Mouse (Mus musculus) forebrain, embryonic 13.5 days (tissue): ENCODE measurements at regions not wholly inside any gene's neighbourhood (a gene's known extent, or its start where the extent isn't known, plus 50 kb on each side); places are given as distances from the start of the nearest gene placed in this dataset.

Experiments
- ATAC-seq: fragments of 200-750 bp; cut with Nextera tagmentation; 2 replicates; pipeline ENCODE4 v1.8.0; 2017
- H3K27ac ChIP-seq: fragments of 300-500 bp; sonication (generic); 2 replicates; pipeline ENCODE4 v1.5.1; 2015; ENCODE audit warnings: inconsistent platforms, mild to moderate bottlenecking, moderate library complexity
- H3K27me3 ChIP-seq: fragments of 300-500 bp; sonication (generic); 2 replicates; pipeline ENCODE4 v1.6.1; 2015; ENCODE audit warnings: mild to moderate bottlenecking, inconsistent platforms
- H3K36me3 ChIP-seq: fragments of 300-500 bp; sonication (generic); 2 replicates; pipeline ENCODE4 v1.6.1; 2015; ENCODE audit warnings: mild to moderate bottlenecking, inconsistent platforms; ENCODE audit not compliant: poor library complexity, severe bottlenecking
- H3K4me1 ChIP-seq: fragments of 300-500 bp; sonication (generic); 2 replicates; pipeline ENCODE4 v1.6.1; 2015; ENCODE audit warnings: inconsistent platforms
- H3K4me2 ChIP-seq: fragments of 300-500 bp; sonication (generic); 2 replicates; pipeline ENCODE4 v1.6.1; 2015; ENCODE audit warnings: inconsistent platforms, mild to moderate bottlenecking, moderate library complexity
- H3K4me3 ChIP-seq: fragments of 300-500 bp; sonication (generic); 2 replicates; pipeline ENCODE4 v1.5.1; 2015; ENCODE audit warnings: mild to moderate bottlenecking, inconsistent platforms
- H3K9ac ChIP-seq: fragments of 300-500 bp; sonication (generic); 2 replicates; pipeline ENCODE4 v1.6.1; 2015; ENCODE audit warnings: mild to moderate bottlenecking, inconsistent platforms
- H3K9me3 ChIP-seq: fragments of 300-500 bp; sonication (generic); replicated peaks from 2 replicates; pipeline ENCODE4 v1.6.1; 2016; ENCODE audit warnings: inconsistent platforms
- WGBS: fragments of 180-500 bp; shearing (Covaris S2); methylation state at CpG from one replicate; pipeline ENCODE4 v1.1.7; 2015; 5-methylcytosine and 5-hydroxymethylcytosine counted together

DNA sequence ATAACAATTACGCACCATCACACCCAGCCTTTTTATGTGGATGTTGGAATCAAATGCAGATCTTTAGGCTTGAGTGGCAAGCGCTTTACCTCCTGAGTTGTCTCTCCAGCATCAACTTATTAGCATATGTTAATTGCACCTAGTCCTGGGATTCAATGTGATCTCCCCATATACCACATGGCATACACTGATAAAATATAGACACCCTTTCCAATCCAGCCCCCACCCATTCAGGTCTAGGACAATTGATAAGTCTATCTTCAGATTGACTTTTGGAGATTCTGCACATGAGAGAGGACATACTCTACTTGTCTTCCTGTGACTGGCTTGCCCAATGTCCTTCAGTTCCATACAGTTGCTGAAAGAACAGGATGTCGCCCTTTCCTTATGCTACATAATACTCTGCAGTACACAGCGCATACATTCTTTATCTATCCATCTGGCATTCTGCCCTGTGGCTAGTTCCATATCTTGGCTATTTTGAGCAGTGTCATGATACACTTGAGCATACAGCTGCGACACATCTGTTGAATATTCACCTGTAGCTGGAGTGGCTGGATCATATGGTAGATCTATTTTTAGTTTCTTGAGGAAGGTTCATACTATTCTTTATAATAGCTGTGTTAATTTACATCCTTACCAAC is 120.3 kb downstream of the Gsdmc2 start:
- Histone ChIP-seq H3K36me3 (no peaks in the 10 kb centered on the region), H3K9ac (no peak overlapping the region), H3K4me3 (no peak overlapping the region), H3K27me3 (no peaks in the 10 kb centered on the region), H3K27ac (no peak overlapping the region), H3K4me2 (no peak overlapping the region), H3K9me3 (no peaks in the 10 kb centered on the region), H3K4me1 (no peaks in the 10 kb centered on the region)
- no peak for ATAC-seq
- 90% methylated on average over 5 of the region's 5 CpGs for WGBS

DNA sequence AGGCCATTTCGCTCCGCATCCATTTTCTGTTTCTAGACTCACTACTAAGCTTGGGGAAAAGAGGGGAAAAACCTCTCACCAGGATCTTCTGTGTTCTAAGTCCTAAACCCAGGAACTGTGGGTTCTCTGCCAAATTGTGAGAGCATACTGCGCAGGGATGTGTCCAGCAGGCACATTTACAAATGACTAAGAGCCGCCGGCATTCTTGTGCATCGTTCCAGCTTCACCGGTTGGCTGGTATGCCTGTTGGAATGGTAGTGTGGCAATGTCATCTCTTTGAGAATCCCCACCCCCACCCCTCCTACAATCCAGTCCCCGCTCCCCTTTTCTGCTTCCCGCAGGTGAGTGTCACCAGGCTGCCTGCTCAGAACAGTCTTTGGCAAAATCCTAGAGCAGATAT is 122.0 kb downstream of the Gsdmc2 start:
- H3K36me3 ChIP-seq = no peaks in the 10 kb centered on the region
- H3K9ac ChIP-seq = no peak overlapping the region
- 57% methylated on average over 9 of the region's 9 CpGs for WGBS
- no peak overlapping the region for H3K27ac ChIP-seq
- H3K4me3 ChIP-seq = no peak overlapping the region
- H3K4me1 ChIP-seq = no peaks in the 10 kb centered on the region
- no peak for ATAC-seq
- no peak overlapping the region for H3K4me2 ChIP-seq
- no peaks in the 10 kb centered on the region for H3K27me3 ChIP-seq
- H3K9me3 ChIP-seq = no peaks in the 10 kb centered on the region

DNA sequence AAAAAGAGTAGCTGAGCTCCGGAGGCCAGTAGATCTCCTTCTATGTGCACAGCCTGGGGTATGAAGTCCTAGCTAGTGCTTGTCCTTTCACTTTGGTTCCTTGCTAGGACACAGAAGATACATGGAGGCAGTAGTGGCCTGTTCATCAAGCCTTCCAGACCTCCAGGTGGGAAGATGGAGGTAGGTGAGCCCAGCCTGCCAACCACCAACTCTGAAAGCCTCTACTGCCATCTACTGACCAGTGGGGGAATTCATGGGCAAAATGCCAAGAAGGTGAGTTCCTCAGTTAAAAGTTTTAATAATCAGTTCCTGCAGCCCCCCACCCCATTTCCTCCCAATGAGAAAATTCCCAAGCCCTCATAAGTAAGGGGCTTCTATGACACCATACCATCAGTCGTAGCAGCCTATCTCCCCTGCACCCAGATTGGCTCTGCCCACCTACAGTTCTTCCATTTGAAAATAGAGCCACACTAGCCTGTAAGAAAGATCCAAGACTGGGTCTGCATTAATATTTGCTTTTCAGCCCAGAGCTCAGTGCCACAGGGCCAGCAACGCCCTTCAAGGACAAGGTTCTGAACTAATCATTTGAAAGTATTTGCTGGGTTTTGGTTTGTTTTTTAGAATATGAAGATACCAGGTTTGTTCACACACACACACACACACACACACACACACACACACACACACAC is 123.2 kb downstream of the Gsdmc2 start:
- no peak overlapping the region for H3K27ac ChIP-seq
- no peaks in the 10 kb centered on the region for H3K9me3 ChIP-seq
- no peaks in the 10 kb centered on the region for H3K4me1 ChIP-seq
- no peak overlapping the region for H3K9ac ChIP-seq
- H3K27me3 ChIP-seq = no peaks in the 10 kb centered on the region
- H3K4me2 ChIP-seq = no peak overlapping the region
- ATAC-seq = no peak
- no peaks in the 10 kb centered on the region for H3K36me3 ChIP-seq
- 67% methylated on average over 3 of the region's 3 CpGs for WGBS
- no peak overlapping the region for H3K4me3 ChIP-seq

DNA sequence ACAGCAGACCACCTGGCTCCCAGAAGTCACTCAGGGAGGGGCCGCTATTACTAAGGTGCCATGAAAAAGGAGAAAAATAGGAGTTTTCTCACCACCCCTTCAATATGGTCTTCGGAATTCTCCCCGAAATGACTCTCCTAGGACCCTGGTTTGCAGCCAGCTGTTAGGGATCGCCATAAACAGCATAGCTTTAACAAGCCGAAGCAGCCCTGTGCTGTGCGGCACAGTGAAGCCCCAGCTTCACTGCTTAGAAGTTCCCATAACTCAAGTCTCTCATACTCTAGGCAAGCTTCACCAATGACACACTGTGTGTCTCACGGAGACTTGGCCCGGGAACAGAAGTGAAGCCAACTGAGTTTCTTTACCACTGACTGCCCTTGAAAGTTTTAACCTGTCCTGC is 127.2 kb downstream of the Gsdmc2 start:
- no peak overlapping the region for H3K27ac ChIP-seq
- H3K9me3 ChIP-seq = no peaks in the 10 kb centered on the region
- H3K4me1 ChIP-seq = no peaks in the 10 kb centered on the region
- no peak overlapping the region for H3K9ac ChIP-seq
- 95% methylated on average over 8 of the region's 8 CpGs for WGBS
- H3K4me3 ChIP-seq = no peak overlapping the region
- H3K36me3 ChIP-seq = no peaks in the 10 kb centered on the region
- H3K4me2 ChIP-seq = no peak overlapping the region
- no peaks in the 10 kb centered on the region for H3K27me3 ChIP-seq
- ATAC-seq = no peak

DNA sequence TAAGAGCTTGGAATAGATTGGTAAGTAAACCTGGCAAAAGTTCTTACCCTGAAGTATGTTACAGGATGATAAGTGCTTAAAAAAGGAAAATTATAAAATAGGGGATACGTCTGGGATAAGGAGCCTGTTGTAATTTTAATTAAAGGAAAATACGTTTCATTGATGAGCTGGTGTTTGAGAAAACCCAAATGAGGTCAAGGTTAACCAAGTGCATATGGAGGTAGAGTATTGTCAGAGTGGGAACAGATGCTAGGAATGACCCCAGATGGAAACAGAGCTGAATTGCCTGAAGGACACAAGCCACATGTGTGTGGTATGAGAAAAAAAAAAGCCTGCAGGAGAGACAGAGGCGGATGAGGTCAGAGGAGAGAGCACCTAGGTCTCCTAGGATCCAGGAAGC is 131.3 kb downstream of the Gsdmc2 start:
- no peak overlapping the region for H3K27ac ChIP-seq
- H3K36me3 ChIP-seq = no peaks in the 10 kb centered on the region
- no peak overlapping the region for H3K9ac ChIP-seq
- H3K9me3 ChIP-seq = no peaks in the 10 kb centered on the region
- H3K4me1 ChIP-seq = no peaks in the 10 kb centered on the region
- ATAC-seq = no peak
- H3K4me3 ChIP-seq = no peak overlapping the region
- no peak overlapping the region for H3K4me2 ChIP-seq
- 85% methylated on average over 3 of the region's 3 CpGs for whole genome bisulfite sequencing
- no peaks in the 10 kb centered on the region for H3K27me3 ChIP-seq

DNA sequence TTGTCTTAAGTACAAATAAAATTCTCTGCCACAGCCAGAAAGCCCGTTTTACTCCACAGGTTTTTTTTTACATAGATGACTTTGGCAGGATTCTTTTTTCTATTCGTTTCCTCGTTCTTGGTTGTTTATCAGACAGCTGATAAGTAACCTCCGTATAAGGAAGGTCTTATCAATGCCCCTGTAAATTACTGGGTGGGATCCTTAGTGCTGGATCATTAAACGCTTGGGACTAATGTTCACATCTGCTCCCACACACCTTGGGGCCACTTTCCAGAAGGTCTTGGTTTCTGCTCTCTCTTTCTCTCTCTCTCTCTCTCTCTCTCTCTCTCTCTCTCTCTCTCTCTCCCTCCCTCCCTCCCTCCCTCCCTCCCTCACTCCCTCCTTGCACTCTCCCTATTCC is 134.6 kb downstream of the Gsdmc2 start:
- ATAC-seq = no peak
- H3K4me3 ChIP-seq = no peak overlapping the region
- H3K9me3 ChIP-seq = no peaks in the 10 kb centered on the region
- no peak overlapping the region for H3K4me2 ChIP-seq
- no peak overlapping the region for H3K27ac ChIP-seq
- H3K9ac ChIP-seq = no peak overlapping the region
- WGBS = 90% methylated on average over 5 of the region's 5 CpGs
- H3K4me1 ChIP-seq = no peaks in the 10 kb centered on the region
- no peaks in the 10 kb centered on the region for H3K27me3 ChIP-seq
- no peaks in the 10 kb centered on the region for H3K36me3 ChIP-seq

DNA sequence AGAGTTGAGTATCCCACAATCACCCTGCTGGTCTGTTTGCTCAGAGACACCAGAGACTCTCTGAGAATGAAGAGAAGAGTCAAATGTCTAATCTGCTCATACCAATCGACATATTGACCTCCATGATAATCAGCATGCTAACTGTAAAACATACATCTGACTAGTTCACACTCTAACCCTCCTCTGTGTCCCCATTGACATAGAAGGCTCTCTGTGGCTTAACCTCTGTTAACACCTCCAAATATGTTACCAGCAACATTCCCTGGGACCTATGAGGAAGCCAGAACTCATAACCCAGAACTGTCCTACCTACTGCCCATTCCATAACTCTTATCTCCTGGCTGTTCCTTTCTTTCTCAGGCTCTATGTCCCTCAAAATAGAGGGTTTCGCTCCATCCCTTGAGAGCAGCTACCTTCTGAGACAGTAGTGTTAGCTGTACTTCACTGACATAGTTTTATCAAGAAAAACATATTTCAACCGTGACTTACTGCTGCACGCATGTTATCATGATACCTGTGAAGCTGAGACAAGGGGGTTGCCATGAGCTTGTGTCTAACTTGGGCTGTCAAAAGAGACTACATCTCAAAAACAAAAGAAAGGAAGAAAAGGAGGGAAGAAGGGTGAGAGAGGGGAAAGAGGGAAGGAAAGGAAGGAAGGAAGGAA is 135.6 kb downstream of the Gsdmc2 start:
- 97% methylated on average over 4 of the region's 4 CpGs for WGBS
- Histone ChIP-seq H3K9me3 (no peaks in the 10 kb centered on the region), H3K36me3 (no peaks in the 10 kb centered on the region), H3K27me3 (no peaks in the 10 kb centered on the region), H3K27ac (no peak overlapping the region), H3K4me1 (no peaks in the 10 kb centered on the region), H3K4me3 (no peak overlapping the region), H3K9ac (no peak overlapping the region), H3K4me2 (no peak overlapping the region)
- ATAC-seq = no peak

DNA sequence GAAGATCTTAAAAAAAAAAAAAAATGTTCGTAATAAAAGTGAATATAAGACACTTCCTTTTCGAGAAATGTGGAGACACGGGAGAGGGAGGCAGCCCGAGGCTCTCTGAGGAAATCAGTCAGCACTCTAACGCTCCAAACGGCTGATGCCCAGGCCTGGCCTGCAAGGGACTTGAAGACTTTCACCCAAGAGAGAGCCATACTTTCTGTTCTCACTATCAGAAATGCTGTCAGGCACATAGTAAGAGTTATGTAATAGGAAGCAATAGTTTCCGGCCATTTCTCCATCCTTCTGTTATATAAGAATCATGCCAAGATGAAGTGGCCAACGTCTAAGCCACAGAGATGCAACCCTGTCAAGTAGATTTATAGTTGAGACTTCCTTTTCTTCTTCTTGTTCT is 140.3 kb downstream of the Gsdmc2 start:
- no peak for ATAC-seq
- Histone ChIP-seq H3K9me3 (no peaks in the 10 kb centered on the region), H3K4me3 (no peak overlapping the region), H3K9ac (no peak overlapping the region), H3K4me1 (no peaks in the 10 kb centered on the region), H3K36me3 (no peaks in the 10 kb centered on the region), H3K27ac (no peak overlapping the region), H3K27me3 (no peaks in the 10 kb centered on the region), H3K4me2 (no peak overlapping the region)
- WGBS = 89% methylated on average over 8 of the region's 8 CpGs

DNA sequence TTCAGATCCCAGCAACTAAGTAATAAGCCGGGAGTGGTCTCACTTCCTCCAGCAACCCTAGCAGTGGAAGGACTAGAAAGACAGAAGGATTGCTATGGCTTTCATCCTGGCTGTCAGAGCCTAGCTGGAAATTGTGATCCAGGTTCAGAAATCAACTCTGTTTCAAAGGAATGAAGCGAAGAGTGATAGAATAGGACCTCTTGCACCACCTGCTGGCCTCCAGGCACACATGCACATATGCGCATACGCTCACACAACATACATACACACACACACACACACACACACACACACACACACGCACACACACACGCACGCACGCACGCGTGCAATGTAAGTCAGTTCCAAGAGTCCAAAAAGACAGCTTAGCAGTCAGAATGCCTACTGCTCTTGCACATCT is 147.1 kb downstream of the Gsdmc2 start:
- H3K27ac ChIP-seq = no peak overlapping the region
- ATAC-seq = no peak
- no peak overlapping the region for H3K9ac ChIP-seq

DNA sequence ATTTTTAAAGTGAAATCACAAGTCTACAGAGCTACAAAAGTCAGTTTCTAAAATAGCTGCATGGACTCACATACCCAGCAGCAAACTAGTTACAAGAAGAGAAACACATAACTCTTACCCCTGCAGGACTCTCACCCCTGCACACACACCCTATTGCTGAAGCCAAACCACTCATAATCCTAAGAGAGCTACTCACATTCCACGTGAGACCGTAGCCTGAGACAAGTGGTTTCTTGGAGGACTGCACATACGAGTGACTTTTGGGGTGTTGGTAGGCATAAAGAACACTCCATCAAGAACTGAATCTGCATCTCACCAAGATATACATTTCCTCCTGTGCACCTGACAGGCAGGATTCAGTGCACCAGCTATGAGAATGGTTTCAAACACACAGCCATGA is 150.8 kb downstream of the Gsdmc2 start:
- H3K4me2 ChIP-seq = no peak overlapping the region
- no peaks in the 10 kb centered on the region for H3K9me3 ChIP-seq
- H3K27me3 ChIP-seq = no peaks in the 10 kb centered on the region
- H3K9ac ChIP-seq = no peak overlapping the region
- H3K36me3 ChIP-seq = no peaks in the 10 kb centered on the region
- 63% methylated on average over 3 of the region's 3 CpGs for WGBS
- H3K4me1 ChIP-seq = peaks cover 13% of the 10 kb centered on the region
- H3K27ac ChIP-seq = no peak overlapping the region
- no peak for ATAC-seq
- no peak overlapping the region for H3K4me3 ChIP-seq

More for the DNA sequence above, 147.1 kb downstream of the Gsdmc2 start:
- H3K4me3 ChIP-seq = no peak overlapping the region
- no peak overlapping the region for H3K4me2 ChIP-seq
- no peaks in the 10 kb centered on the region for H3K27me3 ChIP-seq
- H3K36me3 ChIP-seq = no peaks in the 10 kb centered on the region
- peaks cover 5% of the 10 kb centered on the region for H3K4me1 ChIP-seq
- 98% methylated on average over 10 of the region's 10 CpGs for WGBS
- no peaks in the 10 kb centered on the region for H3K9me3 ChIP-seq

DNA sequence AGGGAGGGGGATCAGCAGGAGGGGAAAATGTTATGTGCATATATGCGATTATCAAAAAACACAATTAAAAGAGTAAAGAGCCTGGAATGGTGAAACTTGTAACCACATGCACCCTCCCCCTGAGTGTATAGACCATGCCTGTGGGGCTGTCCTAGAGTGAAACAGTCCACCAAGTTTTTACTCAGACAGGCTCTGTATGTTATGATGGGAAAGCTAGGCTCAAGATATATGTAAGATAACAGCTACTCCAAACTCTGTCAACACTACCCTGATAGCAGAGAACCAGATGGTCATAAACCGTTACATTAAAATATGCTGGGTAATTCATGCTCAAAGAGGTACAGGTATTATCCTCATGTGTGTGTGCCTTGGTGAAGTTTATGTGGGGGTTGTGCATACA is 151.4 kb downstream of the Gsdmc2 start:
- Histone ChIP-seq H3K9me3 (no peaks in the 10 kb centered on the region), H3K27me3 (no peaks in the 10 kb centered on the region), H3K4me2 (no peak overlapping the region), H3K4me3 (no peak overlapping the region), H3K9ac (no peak overlapping the region), H3K4me1 (peaks cover 13% of the 10 kb centered on the region), H3K27ac (no peak overlapping the region), H3K36me3 (no peaks in the 10 kb centered on the region)
- ATAC-seq = no peak
- WGBS = 59% methylated on average over 2 of the region's 2 CpGs

DNA sequence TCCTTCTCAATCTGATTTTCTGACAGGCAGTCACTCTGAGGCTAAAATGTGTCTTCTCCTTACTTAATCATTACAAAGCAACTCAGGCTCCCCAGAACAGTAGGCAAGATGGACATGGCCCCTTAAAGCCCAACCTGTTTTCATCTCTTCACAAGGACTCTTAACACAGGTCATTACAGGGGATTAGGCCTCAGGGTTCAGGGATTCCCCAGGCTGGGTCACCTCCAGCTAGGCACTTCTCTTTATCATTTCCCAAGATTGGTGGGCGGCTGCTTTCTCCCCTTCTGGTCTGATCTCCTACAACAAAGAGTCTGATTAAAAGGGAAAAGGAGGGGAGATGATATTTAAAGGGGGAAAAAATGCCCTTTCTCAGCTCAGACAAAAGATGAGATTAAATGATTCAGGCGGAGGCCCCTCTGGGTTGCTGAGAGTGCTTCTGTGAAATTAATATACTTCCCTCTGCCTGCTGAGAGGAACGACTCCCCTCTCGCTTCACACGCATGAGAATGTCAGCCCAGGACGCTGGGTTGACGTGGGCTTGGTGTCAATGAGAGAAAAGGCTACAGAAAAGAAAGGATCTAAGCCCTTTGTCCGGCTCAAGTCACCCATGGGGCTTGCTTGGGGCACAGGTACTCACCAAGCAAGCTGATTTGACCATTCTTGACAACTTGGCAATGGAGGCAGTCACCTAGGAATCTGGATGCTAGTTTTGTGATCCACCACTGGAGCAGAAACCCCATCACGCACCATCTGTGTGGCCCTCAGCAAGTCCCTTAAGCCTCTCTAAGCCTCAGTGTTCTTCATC is 152.3 kb downstream of the Gsdmc2 start:
- 5% methylated on average over 9 of the region's 9 CpGs for WGBS
- Histone ChIP-seq H3K36me3 (no peaks in the 10 kb centered on the region), H3K27ac (0 out of 2 replicates have a peak overlapping the region, but pooled peaks have one; percentile 12), H3K9ac (no peak overlapping the region), H3K9me3 (no peaks in the 10 kb centered on the region), H3K27me3 (no peaks in the 10 kb centered on the region), H3K4me1 (peaks cover 13% of the 10 kb centered on the region), H3K4me2 (peak overlapping the region; percentile 10; the same call in 1 of the 2 replicates), H3K4me3 (no peak overlapping the region)
- peak; percentile 58; the same call in 1 of the 2 replicates for ATAC-seq
